Mouse (Mus musculus) myocyte (in vitro differentiated cells): ENCODE results near the gene Cisd2.

Experiments
- CEBPB ChIP-seq: IDR thresholded peaks from 2 replicates; pipeline ENCODE4 v1.6.1; 2011; ENCODE audit warnings: mild to moderate bottlenecking, moderate library complexity; ENCODE audit not compliant: poor library complexity, insufficient read depth, severe bottlenecking
- E2F4 ChIP-seq: IDR thresholded peaks from one replicate; pipeline ENCODE4 v1.6.1; 2011; ENCODE audit warnings: mild to moderate bottlenecking, control low read depth, moderate library complexity; ENCODE audit not compliant: insufficient read depth
- MAX ChIP-seq: IDR thresholded peaks from one replicate; pipeline ENCODE4 v1.6.1; 2011; ENCODE audit warnings: low read depth, mild to moderate bottlenecking, control low read depth
- MYOG ChIP-seq, 3 experiments: IDR thresholded peaks; one replicate each; pipeline ENCODE4 v1.6.1; 2011; ENCODE audit warnings: control low read depth in 2 of 3, low read depth in 2 of 3, mild to moderate bottlenecking in 2 of 3; ENCODE audit not compliant: insufficient read length in 2 of 3, control insufficient read depth in 1 of 3, insufficient read depth in 1 of 3
- POLR2A ChIP-seq: IDR thresholded peaks from one replicate; pipeline ENCODE4 v1.6.1; 2011; ENCODE audit warnings: low read depth, mild to moderate bottlenecking, control low read depth, moderate library complexity; ENCODE audit not compliant: insufficient read length
- POLR2AphosphoS2 ChIP-seq: IDR thresholded peaks from one replicate; pipeline ENCODE4 v1.6.1; 2011; ENCODE audit warnings: low read depth, control low read depth; ENCODE audit not compliant: insufficient read length
- TCF12 ChIP-seq: IDR thresholded peaks from one replicate; pipeline ENCODE4 v1.6.1; 2011; ENCODE audit warnings: mild to moderate bottlenecking, control low read depth; ENCODE audit not compliant: poor library complexity, insufficient read depth, severe bottlenecking
- USF1 ChIP-seq: IDR thresholded peaks from one replicate; pipeline ENCODE4 v1.6.1; 2011; ENCODE audit warnings: low read depth, mild to moderate bottlenecking, control low read depth, moderate library complexity

DNA sequence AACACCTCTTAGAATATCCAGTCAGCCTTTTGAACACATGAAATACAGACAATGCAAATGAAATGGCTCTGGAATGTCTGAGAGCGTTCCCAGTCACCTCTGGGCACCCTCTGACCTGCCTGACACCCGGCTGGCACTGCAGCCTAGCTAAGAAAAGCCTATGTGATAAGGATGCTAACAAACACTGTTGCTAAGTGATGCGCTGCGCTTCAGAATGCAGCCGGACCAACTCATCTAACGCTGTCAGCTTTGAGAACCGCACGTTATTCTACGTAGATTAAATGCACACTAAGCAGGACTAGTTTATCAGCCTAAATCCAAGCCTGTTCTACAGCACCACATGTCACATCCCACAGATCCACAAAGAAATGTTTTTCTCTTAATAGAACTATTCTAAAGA lies 11.9 kb downstream of the Cisd2 start:
- TF ChIP-seq POLR2A (no peak), CEBPB (no peak), POLR2AphosphoS2 (no peak), E2F4 (no peak), MAX (no peak), TCF12 (no peak), USF1 (no peak), MYOG (IDR thresholded peaks at IDR 0.05; ENCODE audit: control insufficient read depth in 1 of 3, insufficient read depth in 1 of 3, insufficient read length in 2 of 3, low read depth in 2 of 3) (no peak)
